Mouse (Mus musculus) MEL (cell line): ENCODE measurements around the gene Tmem8b. TPM values are rescaled to one million over a fixed set of nuclear protein-coding genes. Genes with fewer than 3 reads are reported as not detected.

Experiments used
- DNase-seq: peaks from one replicate; pipeline ENCODE4 v3.0.0; 2011; ENCODE audit warnings: low read depth, low spot score
- H3K27ac ChIP-seq: 2 replicates; pipeline ENCODE4 v1.5.1; 2012; ENCODE audit warnings: low read depth, mild to moderate bottlenecking, control low read depth, low read length, moderate library complexity; ENCODE audit not compliant: control insufficient read depth
- H3K27me3 ChIP-seq, 2 experiments: fragments of 150-350 bp in 1 of 2; sonication (generic) in 1 of 2; 2 replicates each; pipeline ENCODE4 v1.6.1; 2012; ENCODE audit warnings: low read length in 2 of 2, mild to moderate bottlenecking in 2 of 2, improper control_type of control experiment in 1 of 2, moderate library complexity in 1 of 2; ENCODE audit not compliant: insufficient read depth in 2 of 2, control insufficient read depth in 1 of 2
- H3K36me3 ChIP-seq, 2 experiments: 2 replicates each; pipeline ENCODE4 v1.6.1; 2012 to 2014; ENCODE audit warnings: low read length in 2 of 2, improper control_type of control experiment in 1 of 2, inconsistent platforms in 1 of 2, mild to moderate bottlenecking in 1 of 2; ENCODE audit not compliant: insufficient read depth in 2 of 2, control insufficient read depth in 1 of 2
- H3K4me1 ChIP-seq, 2 experiments: fragments of 150-350 bp in 1 of 2; sonication (generic) in 1 of 2; 2 replicates each; pipeline ENCODE4 v1.6.1; 2012; ENCODE audit warnings: low read length in 2 of 2, improper control_type of control experiment in 1 of 2, mild to moderate bottlenecking in 1 of 2; ENCODE audit not compliant: insufficient read depth in 2 of 2, control insufficient read depth in 1 of 2
- H3K4me3 ChIP-seq, 2 experiments: fragments of 150-350 bp in 1 of 2; sonication (generic) in 1 of 2; 2 replicates each; pipeline ENCODE4 v1.5.1; 2012; ENCODE audit warnings: low read depth in 2 of 2, low read length in 2 of 2, mild to moderate bottlenecking in 2 of 2, moderate library complexity in 2 of 2, control low read depth in 1 of 2, improper control_type of control experiment in 1 of 2; ENCODE audit not compliant: control insufficient read depth in 1 of 2, insufficient read depth in 1 of 2
- H3K79me2 ChIP-seq: 2 replicates; pipeline ENCODE4 v1.6.1; 2012; ENCODE audit warnings: mild to moderate bottlenecking, low read length, moderate library complexity; ENCODE audit not compliant: control insufficient read depth, poor library complexity, insufficient read depth
- H3K9ac ChIP-seq: 2 replicates; pipeline ENCODE4 v1.6.1; 2012; ENCODE audit warnings: low read depth, mild to moderate bottlenecking, control low read depth, low read length, moderate library complexity; ENCODE audit not compliant: control insufficient read depth, poor library complexity, severe bottlenecking
- H3K9me3 ChIP-seq: fragments of 150-350 bp; sonication (generic); replicated peaks from 2 replicates; pipeline ENCODE4 v1.6.1; 2012; ENCODE audit warnings: mild to moderate bottlenecking, low read length, improper control_type of control experiment, moderate library complexity; ENCODE audit not compliant: insufficient read depth
- ETS1 ChIP-seq: IDR thresholded peaks from 2 replicates; pipeline ENCODE4 v1.6.1; 2012; ENCODE audit warnings: low read depth, mild to moderate bottlenecking, inconsistent platforms, low read length, improper control_type of control experiment, moderate library complexity
- GABPA ChIP-seq: IDR thresholded peaks from 2 replicates; pipeline ENCODE4 v1.6.1; 2012; ENCODE audit warnings: low read depth, mild to moderate bottlenecking, inconsistent platforms, low read length, improper control_type of control experiment, moderate library complexity
- MAX ChIP-seq: IDR thresholded peaks from 2 replicates; pipeline ENCODE4 v1.6.1; 2011; ENCODE audit warnings: low read length, improper control_type of control experiment
- MYB ChIP-seq: IDR thresholded peaks from 2 replicates; pipeline ENCODE4 v1.6.1; 2011; ENCODE audit warnings: mild to moderate bottlenecking, low read depth, low read length, improper control_type of control experiment
- NELFE ChIP-seq: IDR thresholded peaks from 2 replicates; pipeline ENCODE4 v1.6.1; 2011; ENCODE audit warnings: low read depth, low read length, improper control_type of control experiment
- NRF1 ChIP-seq: IDR thresholded peaks from 2 replicates; pipeline ENCODE4 v1.6.1; 2014; ENCODE audit warnings: low read depth, mild to moderate bottlenecking, inconsistent platforms, low read length, improper control_type of control experiment, moderate library complexity; ENCODE audit not compliant: poor library complexity, insufficient read depth, severe bottlenecking
- POLR2A ChIP-seq, 2 experiments: IDR thresholded peaks; 2 replicates each; pipeline ENCODE4 v1.6.1; 2011 to 2012; ENCODE audit warnings: low read length in 2 of 2, mild to moderate bottlenecking in 2 of 2, control low read depth in 1 of 2, improper control_type of control experiment in 1 of 2, low read depth in 1 of 2, moderate library complexity in 1 of 2; ENCODE audit not compliant: control insufficient read depth in 1 of 2, insufficient read depth in 1 of 2, poor library complexity in 1 of 2
- POLR2AphosphoS2 ChIP-seq: IDR thresholded peaks from 2 replicates; pipeline ENCODE4 v1.6.1; 2011; ENCODE audit warnings: low read length, improper control_type of control experiment
- POLR2AphosphoS5 ChIP-seq: IDR thresholded peaks from 2 replicates; pipeline ENCODE4 v1.6.1; 2012; ENCODE audit warnings: low read depth, borderline replicate concordance, mild to moderate bottlenecking, inconsistent platforms, low read length, moderate library complexity, mixed read lengths
- RCOR1 ChIP-seq: IDR thresholded peaks from 2 replicates; pipeline ENCODE4 v1.6.1; 2012; ENCODE audit warnings: low read depth, mild to moderate bottlenecking, inconsistent platforms, low read length, improper control_type of control experiment
- SIN3A ChIP-seq: IDR thresholded peaks from 2 replicates; pipeline ENCODE4 v1.6.1; 2012; ENCODE audit warnings: low read length, improper control_type of control experiment, inconsistent platforms
- SMC3 ChIP-seq: IDR thresholded peaks from 2 replicates; pipeline ENCODE4 v1.6.1; 2011; ENCODE audit warnings: low read depth, low read length, improper control_type of control experiment
- TBP ChIP-seq: IDR thresholded peaks from 2 replicates; pipeline ENCODE4 v1.8.0; 2011; ENCODE audit warnings: low read depth, low read length, improper control_type of control experiment
- TCF12 ChIP-seq: IDR thresholded peaks from 2 replicates; pipeline ENCODE4 v1.6.1; 2014; ENCODE audit warnings: low read depth, mild to moderate bottlenecking, inconsistent platforms, low read length, improper control_type of control experiment, moderate library complexity
- UBTF ChIP-seq: IDR thresholded peaks from 2 replicates; pipeline ENCODE4 v1.6.1; 2012; ENCODE audit warnings: low read depth, mild to moderate bottlenecking, inconsistent platforms, low read length, improper control_type of control experiment, moderate library complexity, borderline replicate concordance; ENCODE audit not compliant: insufficient read depth
- USF1 ChIP-seq: IDR thresholded peaks from 2 replicates; pipeline ENCODE4 v1.6.1; 2014; ENCODE audit warnings: low read depth, mild to moderate bottlenecking, inconsistent platforms, low read length, improper control_type of control experiment, moderate library complexity
- USF2 ChIP-seq, 2 experiments: IDR thresholded peaks; 2 replicates each; pipeline ENCODE4 v1.6.1; 2011 to 2012; ENCODE audit warnings: improper control_type of control experiment in 2 of 2, low read length in 2 of 2, borderline replicate concordance in 1 of 2, inconsistent platforms in 1 of 2, low read depth in 1 of 2, mild to moderate bottlenecking in 1 of 2; ENCODE audit not compliant: insufficient read depth in 1 of 2
- ZC3H11A ChIP-seq: IDR thresholded peaks from 2 replicates; pipeline ENCODE4 v1.6.1; 2012; ENCODE audit warnings: low read depth, mild to moderate bottlenecking, inconsistent platforms, low read length, improper control_type of control experiment
- ZKSCAN1 ChIP-seq: IDR thresholded peaks from 2 replicates; pipeline ENCODE4 v1.6.1; 2012; ENCODE audit warnings: low read depth, mild to moderate bottlenecking, inconsistent platforms, low read length, improper control_type of control experiment, moderate library complexity
- ZNF384 ChIP-seq: IDR thresholded peaks from 2 replicates; pipeline ENCODE4 v1.6.1; 2012; ENCODE audit warnings: low read depth, mild to moderate bottlenecking, inconsistent platforms, low read length, improper control_type of control experiment
- polyA plus RNA-seq, 2 experiments: library from polyadenylated mRNA; stranded (reverse) in 1 of 2; unstranded in 1 of 2; fragments of >175 nt in 1 of 2; fragments of >200 nt in 1 of 2; gene quantifications; 2 replicates each; pipeline versions ENCODE4 v1.2.1 to v1.2.4; 2012; ENCODE audit warnings: low replicate concordance in 2 of 2, low read depth in 1 of 2; ENCODE audit not compliant: insufficient read length in 2 of 2, insufficient read depth in 1 of 2, missing spikeins in 1 of 2
- total RNA-seq: library from RNA; depleted of rRNA; stranded (reverse); fragments of 300-350 nt; gene quantifications from 2 replicates; pipeline ENCODE4 v1.2.3, GENCODE M21; 2012

Tmem8b gene
- total and polyA plus RNA-seq, 3 experiments, result 0.46 to 3.6 TPM; not detected in 1

- Histone ChIP-seq H3K27ac (no peak overlapping the region), H3K9me3 (no peaks in the 10 kb centered on the region), H3K4me1 (no peaks in the 10 kb centered on the region), H3K79me2 (no peaks in the 10 kb centered on the region), H3K36me3 (no peaks in the 10 kb centered on the region), H3K9ac (no peak overlapping the region), H3K4me3 (no peak overlapping the region), H3K27me3 (no peaks in the 10 kb centered on the region)
- DNase-seq, result no peak
- TF ChIP-seq MAX (no peak), NELFE (no peak), POLR2AphosphoS5 (no peak), ZNF384 (no peak), POLR2A (IDR thresholded peaks at IDR 0.05; ENCODE audit: control insufficient read depth in 1 of 2, insufficient read depth in 1 of 2, low read depth in 1 of 2, low read length in 2 of 2, poor library complexity in 1 of 2) (no peak), ZC3H11A (no peak), USF2 (IDR thresholded peaks at IDR 0.05; ENCODE audit: borderline replicate concordance in 1 of 2, insufficient read depth in 1 of 2, low read depth in 1 of 2, low read length in 2 of 2) (no peak), GABPA (no peak), TCF12 (no peak), NRF1 (no peak), MYB (no peak), ETS1 (no peak), TBP (no peak), SMC3 (no peak), SIN3A (no peak), UBTF (no peak), POLR2AphosphoS2 (no peak)
These were observed 48.5 kb upstream of the Tmem8b start for GRCm38 (mm10) chr4:43620146-43620778.

GRCm38 (mm10) chr4:43629106-43629817, 39.5 kb upstream of the Tmem8b start:
- Histone ChIP-seq H3K4me1 (no peaks in the 10 kb centered on the region; a peak in 1 of 4 replicates), H3K27ac (no peak overlapping the region), H3K36me3 (no peaks in the 10 kb centered on the region), H3K9ac (no peak overlapping the region), H3K79me2 (no peaks in the 10 kb centered on the region)
- no peak for DNase-seq
- TF ChIP-seq USF1 (no peak), RCOR1 (no peak), ZKSCAN1 (no peak)
- TF ChIP-seq, all 39 proteins: peak for 0
- Histone ChIP-seq H3K27me3 (peaks cover 4 to 6% of the 10 kb centered on the region in 2 experiments), H3K9me3 (no peaks in the 10 kb centered on the region), H3K4me3 (no peak overlapping the region)
